29 mouse cellular contexts compared by ENCODE assay signal in the genomic region with DNA sequence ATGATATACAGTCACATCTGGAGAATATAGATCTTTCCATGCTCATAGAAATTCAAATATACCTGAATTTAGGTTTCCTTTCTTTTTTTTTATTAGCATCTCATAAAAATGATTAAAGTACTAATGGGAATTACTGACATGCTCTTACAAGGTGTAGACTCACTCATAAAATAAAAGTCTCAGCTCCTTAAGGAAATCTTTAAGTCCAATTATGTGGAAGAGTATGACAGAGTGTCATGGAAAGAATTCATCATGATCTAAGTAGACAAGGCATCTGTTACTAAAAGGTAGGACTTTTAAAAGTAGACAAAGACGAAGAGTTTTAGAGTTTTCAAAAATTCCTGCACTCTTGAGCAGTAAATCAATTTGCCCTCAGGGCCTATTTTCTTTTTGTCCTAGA.
DNase-seq lines count a peak whose midpoint lies in the region; ATAC-seq lines count a peak whose summit lies in the region.
"Had no signal": no experiment of that assay in that cellular context is flagged by ENCODE, and none has a peak within 500 bp of the region (broad histone marks: within the 10 kb centered on the region; RNA-seq: fewer than 3 reads in every experiment).

No protein-coding gene starts in this region.

- H3K4me1 ChIP-seq in forebrain, embryonic 14.5 days (ENCODE audit: control insufficient read depth, insufficient read depth, low read length), result no peaks in the 10 kb centered on the region
- no peaks in the 10 kb centered on the region for H3K4me1 ChIP-seq in forebrain, embryonic 12.5 days
- H3K4me1 ChIP-seq in midbrain, embryonic 14.5 days (ENCODE audit: control insufficient read depth, insufficient read depth, low read length), result no peaks in the 10 kb centered on the region
- H3K4me1 ChIP-seq in midbrain, embryonic 10.5 days, result no peaks in the 10 kb centered on the region
- H3K4me1 ChIP-seq: embryonic facial prominence, embryonic 12.5 days; forebrain, embryonic 13.5 days; heart, embryonic 10.5 days; heart, embryonic 13.5 days had no signal

- ATAC-seq in forebrain, embryonic 14.5 days, result no peak
- no peak for ATAC-seq in forebrain, embryonic 12.5 days (ENCODE audit: low FRiP score)
- ATAC-seq in midbrain, embryonic 14.5 days (ENCODE audit: low FRiP score, low TSS enrichment), result no peak
- ATAC-seq: activated CD4-positive, CD25-positive, alpha-beta regulatory T cell, adult 4 months; forebrain, embryonic 13.5 days; hindbrain, postnatal 0 days; inflammation-experienced regulatory T-cells, adult 6 months; intestine, embryonic 16.5 days had no signal

- H3K4me3 ChIP-seq in forebrain, embryonic 14.5 days (ENCODE audit: low read depth, low read length), result no peak overlapping the region
- no peak overlapping the region for H3K4me3 ChIP-seq in forebrain, embryonic 12.5 days (replicated peaks)
- no peak overlapping the region for H3K4me3 ChIP-seq in midbrain, embryonic 14.5 days (replicated peaks; ENCODE audit: low read depth, low read length)
- no peak overlapping the region for H3K4me3 ChIP-seq in midbrain, embryonic 10.5 days
- H3K4me3 ChIP-seq: embryonic facial prominence, embryonic 12.5 days; erythroblast, embryonic 14.5 days; forebrain, embryonic 13.5 days; heart, adult 2 months; heart, embryonic 10.5 days; heart, embryonic 13.5 days had no signal

- WGBS in forebrain, embryonic 14.5 days, result 52% methylated on average over 1 of the region's 1 CpGs
- 60% methylated on average over 1 of the region's 1 CpGs for WGBS in forebrain, embryonic 12.5 days
- 70% methylated on average over 1 of the region's 1 CpGs for WGBS in midbrain, embryonic 14.5 days
- WGBS in midbrain, embryonic 10.5 days, result 82% methylated on average over 1 of the region's 1 CpGs

- H3K27ac ChIP-seq in forebrain, embryonic 14.5 days (ENCODE audit: low read depth, low read length), result no peak overlapping the region
- H3K27ac ChIP-seq in forebrain, embryonic 12.5 days, result no peak overlapping the region
- H3K27ac ChIP-seq in midbrain, embryonic 14.5 days (replicated peaks; ENCODE audit: low read depth, low read length), result no peak overlapping the region
- no peak overlapping the region for H3K27ac ChIP-seq in midbrain, embryonic 10.5 days (replicated peaks)
- H3K27ac ChIP-seq: embryonic facial prominence, embryonic 12.5 days; forebrain, embryonic 13.5 days; heart, adult 2 months; heart, embryonic 10.5 days; heart, embryonic 13.5 days; hindbrain, embryonic 14.5 days; hindbrain, postnatal 0 days had no signal

- H3K9me3 ChIP-seq in forebrain, embryonic 14.5 days (replicated peaks; ENCODE audit: control insufficient read depth, low read length), result no peaks in the 10 kb centered on the region
- no peaks in the 10 kb centered on the region for H3K9me3 ChIP-seq in forebrain, embryonic 12.5 days
- no peaks in the 10 kb centered on the region for H3K9me3 ChIP-seq in midbrain, embryonic 14.5 days (ENCODE audit: control insufficient read depth, low read length)
- no peaks in the 10 kb centered on the region for H3K9me3 ChIP-seq in midbrain, embryonic 10.5 days (replicated peaks)
- H3K9me3 ChIP-seq: embryonic facial prominence, embryonic 12.5 days; forebrain, embryonic 13.5 days; heart, embryonic 10.5 days; heart, embryonic 13.5 days had no signal

- no peaks in the 10 kb centered on the region for H3K36me3 ChIP-seq in forebrain, embryonic 14.5 days (ENCODE audit: control insufficient read depth, insufficient read depth, low read length)
- no peaks in the 10 kb centered on the region for H3K36me3 ChIP-seq in forebrain, embryonic 12.5 days (replicated peaks)
- H3K36me3 ChIP-seq in midbrain, embryonic 14.5 days (ENCODE audit: control insufficient read depth, insufficient read depth, low read length), result no peaks in the 10 kb centered on the region
- no peaks in the 10 kb centered on the region for H3K36me3 ChIP-seq in midbrain, embryonic 10.5 days
- H3K36me3 ChIP-seq: embryonic facial prominence, embryonic 12.5 days; heart, embryonic 10.5 days; heart, embryonic 13.5 days had no signal

- H3K9ac ChIP-seq in forebrain, embryonic 14.5 days (ENCODE audit: low read length), result no peak overlapping the region
- H3K9ac ChIP-seq in forebrain, embryonic 12.5 days, result no peak overlapping the region
- no peak overlapping the region for H3K9ac ChIP-seq in midbrain, embryonic 14.5 days (replicated peaks; ENCODE audit: low read length)
- H3K9ac ChIP-seq: embryonic facial prominence, embryonic 12.5 days; forebrain, embryonic 13.5 days; heart, embryonic 13.5 days; hindbrain, embryonic 14.5 days had no signal

- no peaks in the 10 kb centered on the region for H3K27me3 ChIP-seq in forebrain, embryonic 14.5 days (replicated peaks; ENCODE audit: control insufficient read depth, insufficient read depth, low read length)
- H3K27me3 ChIP-seq in forebrain, embryonic 12.5 days, result no peaks in the 10 kb centered on the region
- H3K27me3 ChIP-seq in midbrain, embryonic 14.5 days (ENCODE audit: control insufficient read depth, insufficient read depth, low read length), result no peaks in the 10 kb centered on the region
- no peaks in the 10 kb centered on the region for H3K27me3 ChIP-seq in midbrain, embryonic 10.5 days (ENCODE audit: low read depth, poor library complexity, severe bottlenecking)
- H3K27me3 ChIP-seq: embryonic facial prominence, embryonic 12.5 days; forebrain, embryonic 13.5 days; heart, embryonic 13.5 days had no signal

- no peak overlapping the region for H3K4me2 ChIP-seq in forebrain, embryonic 14.5 days (ENCODE audit: low read length)
- no peak overlapping the region for H3K4me2 ChIP-seq in forebrain, embryonic 12.5 days
- no peak overlapping the region for H3K4me2 ChIP-seq in midbrain, embryonic 14.5 days (ENCODE audit: low read length)
- H3K4me2 ChIP-seq: embryonic facial prominence, embryonic 12.5 days; forebrain, embryonic 13.5 days; heart, embryonic 13.5 days; hindbrain, embryonic 14.5 days had no signal

- peak; percentile 1 for DNase-seq in embryo, embryonic 11 days
- no peak for DNase-seq in embryo, embryonic 9.5 days (ENCODE audit: extremely low spot score)
- peak; percentile 1 for DNase-seq in forebrain, embryonic 14.5 days (ENCODE audit: low spot score)
- peak; percentile 12 for DNase-seq in midbrain, embryonic 14.5 days
- no peak for DNase-seq in midbrain, embryonic 10.5 days (ENCODE audit: low spot score)
- peak; percentile 6 for DNase-seq in mesoderm, embryonic 11.5 days (ENCODE audit: low read depth, low spot score)
- no peak for DNase-seq in adrenal gland, postnatal 25 days
- DNase-seq: adrenal gland, adult 8-10 months; adrenal gland, postnatal 36 days; cerebellum, adult 11 months; cerebellum, adult 2 months; cerebellum, adult 9-11 months; cerebellum, postnatal 36 days; gastrocnemius, postnatal 10 days; gastrocnemius, postnatal 36 days; heart, adult 2 months; heart, postnatal 14 days; heart, postnatal 4 days had no signal

Comparison
In these comparisons a context has a peak if more than half of its experiments do, and no peak if none do; other contexts are left out.
1. DNase-seq: peak in embryo, embryonic 11 days (single experiment), forebrain, embryonic 14.5 days (single experiment), midbrain, embryonic 14.5 days (single experiment) and mesoderm, embryonic 11.5 days (single experiment); none in embryo, embryonic 9.5 days (single experiment), midbrain, embryonic 10.5 days (single experiment) and adrenal gland, postnatal 25 days (single experiment).